Mouse (Mus musculus) lung, postnatal 0 days (tissue): ENCODE data around the gene Rars. TPM values are rescaled to one million over a fixed set of nuclear protein-coding genes. Genes with fewer than 3 reads are reported as not detected.

ENCODE experiments used
- ATAC-seq: fragments of 200-750 bp; cut with Nextera tagmentation; 2 replicates; pipeline ENCODE4 v1.8.0; 2017; ENCODE audit warnings: moderate library complexity
- DNase-seq: peaks from one replicate; pipeline ENCODE4 v3.0.0-alpha.2; 2016; ENCODE audit warnings: low spot score
- H3K27ac ChIP-seq: fragments of 300-500 bp; sonication (generic); 2 replicates; pipeline ENCODE4 v1.5.1; 2014; ENCODE audit warnings: antibody characterized with exemption, mild to moderate bottlenecking, low read length, mixed read lengths
- H3K27me3 ChIP-seq: fragments of 300-500 bp; sonication (generic); replicated peaks from 2 replicates; pipeline ENCODE4 v1.6.1; 2014; ENCODE audit warnings: low read length, mixed read lengths; ENCODE audit not compliant: insufficient read depth
- H3K36me3 ChIP-seq: fragments of 300-500 bp; sonication (generic); 2 replicates; pipeline ENCODE4 v1.6.1; 2014; ENCODE audit warnings: low read length, mixed read lengths; ENCODE audit not compliant: insufficient read depth
- H3K4me1 ChIP-seq: fragments of 300-500 bp; sonication (generic); 2 replicates; pipeline ENCODE4 v1.6.1; 2014; ENCODE audit warnings: antibody characterized with exemption, low read depth, low read length, mixed read lengths; ENCODE audit not compliant: insufficient read depth
- H3K4me2 ChIP-seq: fragments of 300-500 bp; sonication (generic); replicated peaks from 2 replicates; pipeline ENCODE4 v1.6.1; 2014; ENCODE audit warnings: low read depth, mild to moderate bottlenecking, low read length, moderate library complexity, mixed read lengths
- H3K4me3 ChIP-seq: fragments of 300-500 bp; sonication (generic); 2 replicates; pipeline ENCODE4 v1.5.1; 2014; ENCODE audit warnings: low read depth, low read length
- H3K9ac ChIP-seq: fragments of 300-500 bp; sonication (generic); replicated peaks from 2 replicates; pipeline ENCODE4 v1.6.1; 2014; ENCODE audit warnings: low read depth, mild to moderate bottlenecking
- H3K9me3 ChIP-seq: fragments of 300-500 bp; sonication (generic); 2 replicates; pipeline ENCODE4 v1.6.1; 2016; ENCODE audit warnings: low read length, mixed read lengths
- CTCF ChIP-seq: IDR thresholded peaks from 2 replicates; pipeline ENCODE4 v1.5.1; 2016; ENCODE audit warnings: antibody characterized with exemption, mild to moderate bottlenecking
- EP300 ChIP-seq: IDR thresholded peaks from 2 replicates; pipeline ENCODE4 v1.6.1; 2016; ENCODE audit warnings: antibody characterized with exemption, mild to moderate bottlenecking, control low read depth
- WGBS: fragments of 180-500 bp; shearing (Covaris S2); extraction: QIAGEN DNeasy Blood & Tissue Kit; methylation state at CpG from one replicate; pipeline ENCODE4 v1.1.7; 2014; 5-methylcytosine and 5-hydroxymethylcytosine counted together
- microRNA counts: library from miRNA; unstranded; fragments of <30 nt; microRNA quantifications from one replicate; lab custom pipeline; 2015
- microRNA-seq: library from miRNA; unstranded; fragments of <30 nt; microRNA quantifications from one replicate; pipeline ENCODE4, GENCODE M21; 2016
- polyA plus RNA-seq: library from polyadenylated mRNA; unstranded; fragments of >200 nt; fragmentation: Nextera tagmentation; extraction: Ambion mirVana; gene quantifications from 2 replicates; pipeline ENCODE4 v1.2.1, GENCODE M21; 2015

The Rars gene
- polyA plus RNA-seq, 1 experiment from 2014 or later = 29.4 TPM

- Histone ChIP-seq H3K4me2 (no peak overlapping the region), H3K27me3 (no peaks in the 10 kb centered on the region), H3K27ac (no peak overlapping the region), H3K4me3 (no peak overlapping the region), H3K9ac (no peak overlapping the region), H3K9me3 (no peaks in the 10 kb centered on the region), H3K4me1 (no peaks in the 10 kb centered on the region), H3K36me3 (no peaks in the 10 kb centered on the region)
- WGBS = 81% methylated on average over 7 of the region's 7 CpGs
- no peak for ATAC-seq
- DNase-seq = no peak
- TF ChIP-seq CTCF (no peak), EP300 (no peak)
Measured at GRCm38 (mm10) chr11:35760001-35760626, 74.2 kb downstream of the Rars start.

MicroRNA genes within 50 kb of the gene (microRNA counts, 519-probe panel; counts per million panel counts)
- microRNA mmu-miR-103 (lab: Ali Mortazavi, UCI) = 5,968 counts per million, percentile 76 among the panel's probes with 10 or more counts

Small RNA genes within 50 kb of the gene (microRNA-seq; reads per million reads assigned to microRNA genes)
- 2.9 reads per million, percentile 7 among the genes with 10 or more reads in this experiment for gene Mir103-1

Other genes starting within 250 kb of the Rars start
- 12.4 and 14.1 TPM in 2 replicates for gene Pank3, start 65.0 kb downstream of the Rars start, polyA plus RNA-seq
- not detected in 2 replicates for gene Fbll1, start 35.6 kb downstream of the Rars start, polyA plus RNA-seq
- gene Wwc1, start 146.0 kb upstream of the Rars start, polyA plus RNA-seq = 22.1 and 31.0 TPM in 2 replicates